Mouse (Mus musculus) intestine, postnatal 0 days (tissue): ENCODE results near the gene Il9. TPM values are rescaled to one million over a fixed set of nuclear protein-coding genes. Genes with fewer than 3 reads are reported as not detected.

Experiments
- ATAC-seq: fragments of 200-750 bp; cut with Nextera tagmentation; 2 replicates; pipeline ENCODE4 v1.8.0; 2017; ENCODE audit warnings: mild to moderate bottlenecking, moderate TSS enrichment, moderate library complexity
- H3K27ac ChIP-seq: fragments of 300-500 bp; sonication (generic); 2 replicates; pipeline ENCODE4 v1.5.1; 2014; ENCODE audit warnings: mild to moderate bottlenecking, low read depth, low read length, moderate library complexity
- H3K27me3 ChIP-seq: fragments of 300-500 bp; sonication (generic); replicated peaks from 2 replicates; pipeline ENCODE4 v1.6.1; 2014; ENCODE audit warnings: low read length, mixed read lengths; ENCODE audit not compliant: control insufficient read depth, insufficient read depth
- H3K36me3 ChIP-seq: fragments of 300-500 bp; sonication (generic); 2 replicates; pipeline ENCODE4 v1.6.1; 2014; ENCODE audit warnings: mild to moderate bottlenecking, moderate library complexity; ENCODE audit not compliant: control insufficient read depth, insufficient read depth
- H3K4me1 ChIP-seq: fragments of 300-500 bp; sonication (generic); replicated peaks from 2 replicates; pipeline ENCODE4 v1.6.1; 2014; ENCODE audit warnings: antibody characterized with exemption, low read length, mixed read lengths; ENCODE audit not compliant: control insufficient read depth, insufficient read depth
- H3K4me2 ChIP-seq: fragments of 300-500 bp; sonication (generic); replicated peaks from 2 replicates; pipeline ENCODE4 v1.6.1; 2014; ENCODE audit warnings: low read depth, mild to moderate bottlenecking, moderate library complexity
- H3K4me3 ChIP-seq: fragments of 300-500 bp; sonication (generic); 2 replicates; pipeline ENCODE4 v1.5.1; 2014; ENCODE audit warnings: low read depth, low read length
- H3K9ac ChIP-seq: fragments of 300-500 bp; sonication (generic); 2 replicates; pipeline ENCODE4 v1.6.1; 2014; ENCODE audit warnings: mild to moderate bottlenecking, low read depth, low read length
- H3K9me3 ChIP-seq: fragments of 300-500 bp; sonication (generic); 2 replicates; pipeline ENCODE4 v1.6.1; 2016; ENCODE audit warnings: mixed run types; ENCODE audit not compliant: control insufficient read depth
- CTCF ChIP-seq: sonication (generic); IDR thresholded peaks from 2 replicates; pipeline ENCODE4 v1.5.1; 2016; ENCODE audit warnings: low read depth, mild to moderate bottlenecking, control low read depth, antibody characterized with exemption, moderate library complexity
- WGBS: fragments of 180-500 bp; shearing (Covaris S2); extraction: QIAGEN DNeasy Blood & Tissue Kit; methylation state at CpG from one replicate; pipeline ENCODE4 v1.1.7; 2014; 5-methylcytosine and 5-hydroxymethylcytosine counted together
- polyA plus RNA-seq: library from polyadenylated mRNA; unstranded; fragments of >200 nt; fragmentation: Nextera tagmentation; extraction: Ambion mirVana; gene quantifications from 2 replicates; pipeline ENCODE4 v1.2.1, GENCODE M21; 2015

Gene Il9
- polyA plus RNA-seq, 1 experiment from 2014 or later, result not detected

GRCm38 (mm10) chr13:56444996-56445395, 37.0 kb downstream of the Il9 start:
- Histone ChIP-seq H3K4me2 (no peak overlapping the region), H3K9me3 (no peaks in the 10 kb centered on the region), H3K27me3 (peaks cover 3% of the 10 kb centered on the region; the same call in 1 of the 2 replicates), H3K27ac (no peak overlapping the region), H3K4me3 (no peak overlapping the region), H3K9ac (no peak overlapping the region), H3K4me1 (no peaks in the 10 kb centered on the region), H3K36me3 (no peaks in the 10 kb centered on the region)
- TF ChIP-seq CTCF, result no peak
- 75% methylated on average over 6 of the region's 6 CpGs for WGBS
- ATAC-seq, result no peak

- Histone ChIP-seq H3K9ac (no peak overlapping the region), H3K9me3 (no peaks in the 10 kb centered on the region), H3K4me2 (no peak overlapping the region), H3K27me3 (peaks cover 12% of the 10 kb centered on the region; the same call in 1 of the 2 replicates), H3K36me3 (no peaks in the 10 kb centered on the region), H3K27ac (no peak overlapping the region), H3K4me3 (no peak overlapping the region), H3K4me1 (no peaks in the 10 kb centered on the region)
- 76% methylated on average over 3 of the region's 3 CpGs for WGBS
- TF ChIP-seq CTCF, result no peak
- ATAC-seq, result no peak
Observed at GRCm38 (mm10) chr13:56444112-56444511, 37.9 kb downstream of the Il9 start.

- Histone ChIP-seq H3K4me2 (no peak overlapping the region), H3K9ac (no peak overlapping the region), H3K27me3 (peaks cover 18% of the 10 kb centered on the region), H3K27ac (no peak overlapping the region), H3K9me3 (no peaks in the 10 kb centered on the region), H3K36me3 (no peaks in the 10 kb centered on the region), H3K4me3 (no peak overlapping the region), H3K4me1 (no peaks in the 10 kb centered on the region)
- no peak for ATAC-seq
- 48% methylated on average over 7 of the region's 7 CpGs for WGBS
- TF ChIP-seq CTCF, result no peak
Observed at GRCm38 (mm10) chr13:56443411-56443810, 38.6 kb downstream of the Il9 start.

GRCm38 (mm10) chr13:56438211-56439075, 43.6 kb downstream of the Il9 start, which contains the start of gene Slc25a48:
TSS of gene Slc25a48 (plus strand) at chr13:56438355.
- peak; percentile 43 for ATAC-seq
- peak within 1 kb of the TSS; percentile 62 for H3K4me2 ChIP-seq
- H3K9ac ChIP-seq, result no peak within 1 kb of the TSS
- no peaks in the 10 kb centered on the region for H3K36me3 ChIP-seq
- peak within 1 kb of the TSS; percentile 22 for H3K4me3 ChIP-seq
- no peaks in the 10 kb centered on the region; the same call in 1 of the 2 replicates for H3K4me1 ChIP-seq
- 2% methylated on average over 51 of the region's 51 CpGs for WGBS
- H3K9me3 ChIP-seq, result no peaks in the 10 kb centered on the region
- no peak for TF ChIP-seq CTCF
- H3K27me3 ChIP-seq, result peaks cover 35% of the 10 kb centered on the region
- no peak within 1 kb of the TSS for H3K27ac ChIP-seq

DNA sequence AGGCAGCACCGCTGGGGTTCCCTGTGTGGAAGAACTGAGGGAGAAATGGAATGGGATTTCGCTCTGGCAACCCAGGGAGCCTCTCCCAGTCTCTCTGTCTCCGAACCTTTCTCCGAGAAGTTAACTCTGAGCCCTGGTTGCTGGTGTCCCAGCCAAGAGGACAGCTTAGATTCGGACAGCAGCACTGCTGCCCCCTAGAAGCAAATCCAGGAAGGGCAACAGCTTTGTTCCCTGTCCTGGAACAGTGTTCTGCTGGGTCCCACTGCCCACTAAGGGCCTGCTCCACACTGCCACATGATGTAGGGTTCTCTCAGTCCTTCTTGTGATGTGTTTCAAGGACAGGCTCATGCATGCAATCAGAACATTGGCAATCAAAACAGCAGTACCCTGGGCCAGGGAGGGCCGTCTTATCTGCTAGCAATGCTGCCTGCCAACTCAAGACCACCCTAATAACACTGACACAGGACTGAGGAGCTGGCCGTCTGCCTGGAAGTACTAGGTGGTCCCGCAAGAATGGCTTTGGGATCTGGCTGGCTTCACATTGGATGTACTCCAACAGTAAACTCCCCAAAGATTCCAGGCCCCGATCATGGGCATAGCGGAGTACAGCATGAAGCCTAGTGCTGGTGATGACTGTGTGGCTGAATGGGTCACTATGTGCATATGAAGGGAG, 46.3 kb downstream of the Il9 start:
- peaks cover 35% of the 10 kb centered on the region for H3K27me3 ChIP-seq
- 73% methylated on average over 10 of the region's 10 CpGs for WGBS
- no peaks in the 10 kb centered on the region for H3K9me3 ChIP-seq

GRCm38 (mm10) chr13:56434311-56434751, 47.7 kb downstream of the Il9 start:
- Histone ChIP-seq H3K9me3 (no peaks in the 10 kb centered on the region), H3K27ac (no peak overlapping the region), H3K27me3 (peaks cover 26% of the 10 kb centered on the region), H3K36me3 (no peaks in the 10 kb centered on the region), H3K4me2 (no peak overlapping the region), H3K4me1 (no peaks in the 10 kb centered on the region; the same call in 1 of the 2 replicates), H3K4me3 (no peak overlapping the region), H3K9ac (no peak overlapping the region)
- 78% methylated on average over 9 of the region's 9 CpGs for WGBS
- no peak for ATAC-seq
- no peak for TF ChIP-seq CTCF

More for the DNA sequence above, 46.3 kb downstream of the Il9 start:
- H3K9ac ChIP-seq, result no peak overlapping the region
- H3K4me2 ChIP-seq, result no peak overlapping the region
- H3K36me3 ChIP-seq, result no peaks in the 10 kb centered on the region
- no peaks in the 10 kb centered on the region; the same call in 1 of the 2 replicates for H3K4me1 ChIP-seq
- ATAC-seq, result no peak
- TF ChIP-seq CTCF, result peak; percentile 38; the same call in 1 of the 2 replicates
- no peak overlapping the region for H3K27ac ChIP-seq
- H3K4me3 ChIP-seq, result no peak overlapping the region
